Mouse (Mus musculus) duodenum, adult 2 months (tissue): ENCODE measurements around the gene Erich6b. TPM values are rescaled to one million over a fixed set of nuclear protein-coding genes. Genes with fewer than 3 reads are reported as not detected.

Experiments used
- polyA plus RNA-seq: library from polyadenylated mRNA; depleted of rRNA; stranded (reverse); fragments of >200 nt; gene quantifications from 2 replicates; pipeline ENCODE4 v1.2.3, GENCODE M21; 2012; ENCODE audit warnings: low replicate concordance; rRNA removed

Gene Erich6b
- not detected in 2 replicates for polyA plus RNA-seq

GRCm38 (mm10) chr14:75642080-75642479 is at the start of gene Erich6b:
Gene Erich6b, plus strand, starts transcription at chr14:75642259.

GRCm38 (mm10) chr14:75592978-75593377 is 49.1 kb upstream of the Erich6b start, which contains the start of gene Spert:
Gene Spert, minus strand, starts transcription at chr14:75593116.

Other genes starting within 250 kb of the Erich6b start
- not detected in 2 replicates for gene Siah3, start 186.3 kb upstream of the Erich6b start, polyA plus RNA-seq
- not detected in 2 replicates for gene Spert, start 49.1 kb upstream of the Erich6b start, polyA plus RNA-seq
- gene Cog3, start 112.3 kb downstream of the Erich6b start, polyA plus RNA-seq = 3.5 and 4.1 TPM in 2 replicates
- 0.90 and 1.1 TPM in 2 replicates for gene Slc25a30, start 144.8 kb downstream of the Erich6b start, polyA plus RNA-seq
- 1,834 and 2,059 TPM in 2 replicates for gene Tpt1, start 202.8 kb downstream of the Erich6b start, polyA plus RNA-seq